Mouse (Mus musculus): ENCODE data around the gene Ing3. TPM values are rescaled to one million over a fixed set of nuclear protein-coding genes. Genes with fewer than 3 reads are reported as not detected.
A peak's percentile ranks its signal among the peaks of the same experiment; 100 is the strongest.

Gene Ing3
- polyA plus RNA-seq, 2 experiments = 25.3 to 52.2 TPM

DNA sequence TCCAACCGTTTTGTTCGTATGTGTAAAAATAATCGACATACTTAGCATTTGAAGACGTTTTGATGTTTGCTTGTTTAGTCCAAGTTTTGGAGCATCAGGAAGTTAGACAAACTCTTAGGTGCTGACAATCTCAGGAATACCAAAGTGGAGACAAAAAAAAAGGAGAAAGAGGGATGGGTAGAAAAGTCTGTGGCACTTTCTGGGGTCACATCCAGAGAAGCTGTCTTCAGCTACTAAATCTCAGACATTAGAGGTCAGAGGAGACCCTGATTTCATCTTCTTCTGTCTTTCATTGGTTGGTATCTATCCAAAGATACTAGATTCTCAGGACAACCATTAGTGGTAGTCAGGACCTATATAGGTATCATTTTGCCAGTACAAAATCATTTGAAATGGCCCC is 41.8 kb downstream of the Ing3 start:
- no peaks in the 10 kb centered on the region for H3K27me3 ChIP-seq (ENCODE audit: control insufficient read depth, insufficient read depth, low read length)
- no peaks in the 10 kb centered on the region for H3K9me3 ChIP-seq (ENCODE audit: control insufficient read depth, low read length)
- 35% methylated on average over 4 of the region's 4 CpGs for WGBS
- no peak for TF ChIP-seq POLR2A (IDR thresholded peaks at IDR 0.05; ENCODE audit: borderline replicate concordance, extremely low read depth, insufficient read depth, insufficient read length)
- no peak overlapping the region for H3K9ac ChIP-seq (ENCODE audit: low read depth, low read length, severe bottlenecking)
- peak overlapping the region; percentile 67 for H3K4me2 ChIP-seq (replicated peaks; ENCODE audit: low read depth, low read length, severe bottlenecking)
- no peaks in the 10 kb centered on the region; the same call in 1 of the 2 replicates for H3K36me3 ChIP-seq (ENCODE audit: control insufficient read depth, insufficient read depth, low read length)
- peak overlapping the region; percentile 79 for H3K27ac ChIP-seq (replicated peaks; ENCODE audit: low read depth, low read length)
- no peak for DNase-seq (ENCODE audit: low spot score)
- no peak for ATAC-seq (ENCODE audit: low FRiP score, low read depth)
- peaks cover 20% of the 10 kb centered on the region for H3K4me1 ChIP-seq (ENCODE audit: control insufficient read depth, insufficient read depth, low read length)
- peak overlapping the region; percentile 60 for H3K4me3 ChIP-seq (replicated peaks; ENCODE audit: low read length)

DNA sequence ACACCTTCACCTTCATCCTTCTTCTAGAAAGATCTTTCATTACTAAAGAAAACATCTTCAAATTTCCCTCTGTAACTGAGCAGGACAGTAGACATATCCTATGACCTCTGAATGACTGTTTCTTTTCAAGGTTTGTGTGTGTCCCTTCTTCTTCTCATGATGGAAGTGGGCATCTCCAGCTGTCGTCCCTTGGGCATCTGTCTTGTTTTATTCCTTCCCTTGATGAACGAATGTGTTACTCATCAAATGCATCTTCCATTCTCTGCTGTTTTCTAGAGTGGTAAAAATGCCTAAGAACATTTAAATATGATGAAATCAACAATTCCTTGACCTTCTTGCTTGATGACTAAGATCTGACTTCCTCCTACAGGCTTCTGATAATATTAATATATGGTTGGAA is 43.7 kb downstream of the Ing3 start:
- Histone ChIP-seq H3K4me1 (ENCODE audit: control insufficient read depth, insufficient read depth, low read length) (peaks cover 22% of the 10 kb centered on the region), H3K4me3 (replicated peaks; ENCODE audit: low read length) (no peak overlapping the region), H3K27me3 (ENCODE audit: control insufficient read depth, insufficient read depth, low read length) (no peaks in the 10 kb centered on the region), H3K4me2 (replicated peaks; ENCODE audit: low read depth, low read length, severe bottlenecking) (no peak overlapping the region), H3K36me3 (ENCODE audit: control insufficient read depth, insufficient read depth, low read length) (no peaks in the 10 kb centered on the region; the same call in 1 of the 2 replicates), H3K27ac (replicated peaks; ENCODE audit: low read depth, low read length) (no peak overlapping the region), H3K9ac (ENCODE audit: low read depth, low read length, severe bottlenecking) (no peak overlapping the region), H3K9me3 (ENCODE audit: control insufficient read depth, low read length) (no peaks in the 10 kb centered on the region)
- no peak for TF ChIP-seq POLR2A (IDR thresholded peaks at IDR 0.05; ENCODE audit: borderline replicate concordance, extremely low read depth, insufficient read depth, insufficient read length)
- 77% methylated on average over 2 of the region's 2 CpGs for WGBS
- no peak for DNase-seq (ENCODE audit: low spot score)
- ATAC-seq (ENCODE audit: low FRiP score, low read depth) = no peak

DNA sequence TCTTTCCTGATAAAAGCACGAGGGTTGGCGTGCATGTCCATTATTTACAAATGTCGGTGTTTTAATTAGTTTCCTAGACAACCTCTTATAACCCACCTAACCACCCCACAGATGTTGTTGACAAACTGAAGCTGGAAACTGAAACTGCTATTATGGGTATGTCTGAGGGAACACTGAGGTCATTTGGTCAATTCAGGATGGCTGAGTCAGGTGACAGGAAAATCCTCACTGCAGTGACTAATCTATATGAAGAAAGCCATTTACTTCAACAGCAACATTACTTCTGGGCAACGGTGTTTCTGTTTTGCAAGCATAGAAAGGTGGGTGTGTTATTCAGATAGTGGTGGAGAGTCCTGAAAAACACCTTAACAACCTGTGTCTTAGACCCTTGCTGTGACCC is 48.8 kb downstream of the Ing3 start:
- no peak overlapping the region for H3K9ac ChIP-seq (ENCODE audit: low read depth, low read length, severe bottlenecking)
- H3K4me2 ChIP-seq (replicated peaks; ENCODE audit: low read depth, low read length, severe bottlenecking) = no peak overlapping the region
- 27% methylated on average over 4 of the region's 4 CpGs for WGBS
- DNase-seq (ENCODE audit: low spot score) = no peak
- peak overlapping the region; percentile 26; the same call in 1 of the 2 replicates for H3K27ac ChIP-seq (replicated peaks; ENCODE audit: low read depth, low read length)
- no peaks in the 10 kb centered on the region for H3K36me3 ChIP-seq (ENCODE audit: control insufficient read depth, insufficient read depth, low read length)
- no peak for TF ChIP-seq POLR2A (IDR thresholded peaks at IDR 0.05; ENCODE audit: borderline replicate concordance, extremely low read depth, insufficient read depth, insufficient read length)
- no peaks in the 10 kb centered on the region for H3K9me3 ChIP-seq (ENCODE audit: control insufficient read depth, low read length)
- ATAC-seq (ENCODE audit: low FRiP score, low read depth) = no peak
- peaks cover 38% of the 10 kb centered on the region for H3K4me1 ChIP-seq (ENCODE audit: control insufficient read depth, insufficient read depth, low read length)
- H3K4me3 ChIP-seq (replicated peaks; ENCODE audit: low read length) = no peak overlapping the region
- no peaks in the 10 kb centered on the region for H3K27me3 ChIP-seq (ENCODE audit: control insufficient read depth, insufficient read depth, low read length)

DNA sequence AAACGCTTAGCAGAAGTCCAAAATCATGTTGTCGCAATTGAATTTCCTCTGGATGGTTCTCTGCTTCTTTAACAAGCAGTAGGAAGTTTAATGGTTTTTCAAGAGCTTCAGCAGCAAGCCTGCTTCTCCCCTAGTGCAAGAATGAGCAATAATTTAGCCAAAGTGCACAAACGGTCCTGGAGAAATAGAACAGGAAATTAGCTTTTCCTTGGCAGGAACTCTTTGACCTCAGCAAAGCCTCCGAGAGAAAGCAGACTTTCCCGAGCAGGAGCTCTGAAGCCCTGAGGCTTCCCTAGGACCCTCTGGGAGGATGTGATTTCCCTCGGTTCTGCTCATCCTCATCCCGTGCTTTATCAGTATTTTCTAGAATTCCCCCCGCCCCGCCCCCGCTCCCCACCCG is 49.7 kb downstream of the Ing3 start:
- 14% methylated on average over 11 of the region's 11 CpGs for WGBS
- no peak overlapping the region for H3K4me3 ChIP-seq (replicated peaks; ENCODE audit: low read length)
- peak; percentile 49 for ATAC-seq (ENCODE audit: low FRiP score, low read depth)
- no peaks in the 10 kb centered on the region for H3K9me3 ChIP-seq (ENCODE audit: control insufficient read depth, low read length)
- peak overlapping the region; percentile 11 for H3K4me2 ChIP-seq (replicated peaks; ENCODE audit: low read depth, low read length, severe bottlenecking)
- peaks cover 40% of the 10 kb centered on the region for H3K4me1 ChIP-seq (ENCODE audit: control insufficient read depth, insufficient read depth, low read length)
- H3K27me3 ChIP-seq (ENCODE audit: control insufficient read depth, insufficient read depth, low read length) = no peaks in the 10 kb centered on the region
- TF ChIP-seq POLR2A (IDR thresholded peaks at IDR 0.05; ENCODE audit: borderline replicate concordance, extremely low read depth, insufficient read depth, insufficient read length) = no peak
- peak; percentile 65 for DNase-seq (ENCODE audit: low spot score)
- H3K27ac ChIP-seq (replicated peaks; ENCODE audit: low read depth, low read length) = peak overlapping the region; percentile 26; the same call in 1 of the 2 replicates
- no peaks in the 10 kb centered on the region for H3K36me3 ChIP-seq (ENCODE audit: control insufficient read depth, insufficient read depth, low read length)
- H3K9ac ChIP-seq (ENCODE audit: low read depth, low read length, severe bottlenecking) = no peak overlapping the region

DNA sequence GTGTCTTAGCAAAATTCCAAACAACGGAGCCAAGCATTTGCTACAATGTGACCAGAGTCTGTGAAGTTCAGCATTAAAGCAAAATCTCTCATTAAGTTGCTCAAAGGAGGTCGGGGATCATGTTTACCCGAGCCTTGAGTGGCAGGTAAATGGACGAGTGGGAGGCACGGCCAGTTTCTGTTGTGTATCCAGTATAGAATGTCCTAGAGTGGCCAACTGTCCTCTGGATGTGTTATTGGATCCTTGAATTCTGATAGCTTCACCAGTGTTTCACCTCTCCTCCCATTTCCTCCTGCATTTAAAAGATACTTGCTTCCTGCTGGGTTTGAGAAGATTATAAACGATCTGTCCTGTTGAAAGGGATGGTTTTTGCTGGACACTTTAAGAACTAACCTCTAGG is 50.7 kb downstream of the Ing3 start:
- H3K4me1 ChIP-seq (ENCODE audit: control insufficient read depth, insufficient read depth, low read length) = peaks cover 36% of the 10 kb centered on the region
- 33% methylated on average over 6 of the region's 6 CpGs for WGBS
- DNase-seq (ENCODE audit: low spot score) (no peak), ATAC-seq (ENCODE audit: low FRiP score, low read depth) (no peak)
- H3K27me3 ChIP-seq (ENCODE audit: control insufficient read depth, insufficient read depth, low read length) = no peaks in the 10 kb centered on the region
- no peak overlapping the region for H3K4me3 ChIP-seq (replicated peaks; ENCODE audit: low read length)
- peaks cover 3% of the 10 kb centered on the region; the same call in 1 of the 2 replicates for H3K36me3 ChIP-seq (ENCODE audit: control insufficient read depth, insufficient read depth, low read length)
- no peak overlapping the region for H3K4me2 ChIP-seq (replicated peaks; ENCODE audit: low read depth, low read length, severe bottlenecking)
- no peaks in the 10 kb centered on the region for H3K9me3 ChIP-seq (ENCODE audit: control insufficient read depth, low read length)
- no peak overlapping the region for H3K9ac ChIP-seq (ENCODE audit: low read depth, low read length, severe bottlenecking)
- no peak for TF ChIP-seq POLR2A (IDR thresholded peaks at IDR 0.05; ENCODE audit: borderline replicate concordance, extremely low read depth, insufficient read depth, insufficient read length)
- no peak overlapping the region for H3K27ac ChIP-seq (replicated peaks; ENCODE audit: low read depth, low read length)

DNA sequence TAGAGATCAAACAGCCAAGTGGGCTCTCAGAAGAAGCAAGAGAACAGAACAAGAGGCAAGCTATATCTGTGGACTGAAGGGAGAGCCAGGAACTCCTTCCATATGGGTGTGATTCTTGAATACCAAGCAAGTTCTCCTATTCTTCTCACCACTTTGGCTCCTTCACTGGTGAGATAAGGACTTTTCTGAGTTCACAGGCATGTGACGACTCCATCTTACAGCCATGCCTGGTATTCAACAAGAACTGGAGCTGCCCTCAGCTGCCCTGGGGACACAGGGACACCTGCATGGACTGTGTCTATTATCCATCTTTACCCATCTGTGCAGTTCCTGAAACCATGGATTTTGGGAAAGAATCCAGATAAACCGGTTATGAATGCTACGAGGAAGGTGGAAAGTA is 51.5 kb downstream of the Ing3 start:
- no peak for ATAC-seq (ENCODE audit: low FRiP score, low read depth)
- Histone ChIP-seq H3K4me1 (ENCODE audit: control insufficient read depth, insufficient read depth, low read length) (peaks cover 35% of the 10 kb centered on the region), H3K9ac (ENCODE audit: low read depth, low read length, severe bottlenecking) (no peak overlapping the region), H3K4me2 (replicated peaks; ENCODE audit: low read depth, low read length, severe bottlenecking) (no peak overlapping the region), H3K27ac (replicated peaks; ENCODE audit: low read depth, low read length) (no peak overlapping the region), H3K9me3 (ENCODE audit: control insufficient read depth, low read length) (no peaks in the 10 kb centered on the region), H3K4me3 (replicated peaks; ENCODE audit: low read length) (no peak overlapping the region), H3K36me3 (ENCODE audit: control insufficient read depth, insufficient read depth, low read length) (peaks cover 3% of the 10 kb centered on the region; the same call in 1 of the 2 replicates), H3K27me3 (ENCODE audit: control insufficient read depth, insufficient read depth, low read length) (no peaks in the 10 kb centered on the region)
- TF ChIP-seq POLR2A (IDR thresholded peaks at IDR 0.05; ENCODE audit: borderline replicate concordance, extremely low read depth, insufficient read depth, insufficient read length) = no peak
- 71% methylated on average over 3 of the region's 3 CpGs for WGBS
- DNase-seq (ENCODE audit: low spot score) = no peak
